In the genomic region with DNA sequence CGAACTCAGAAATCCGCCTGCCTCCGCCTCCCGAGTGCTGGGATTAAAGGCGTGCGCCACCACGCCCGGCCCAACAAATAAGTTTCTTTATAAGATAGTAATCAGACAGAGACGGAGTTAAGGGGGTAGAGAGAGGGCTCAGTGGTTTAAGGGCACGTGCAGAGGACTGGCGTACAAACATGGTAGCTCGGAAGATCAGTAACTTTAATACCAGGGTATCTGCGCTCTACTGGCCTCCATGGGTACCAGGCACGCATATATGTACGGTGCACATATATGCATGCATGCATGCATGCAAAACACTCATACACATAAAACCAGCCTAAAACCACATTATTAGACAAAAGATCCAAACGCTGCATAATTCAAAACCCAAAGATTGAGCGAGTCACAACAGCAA, we compare ENCODE assay signal across 8 mouse cellular contexts. TPM values are rescaled to one million over a fixed set of nuclear protein-coding genes. Genes with fewer than 3 reads are reported as not detected.
A peak's percentile ranks its signal among the peaks of the same experiment; 100 is the strongest.
DNase-seq lines count a peak whose midpoint lies in the region; ATAC-seq and TF ChIP-seq lines count a peak whose summit lies in the region.

No protein-coding gene starts in this region.

- peak overlapping the region; percentile 95 for H3K9ac ChIP-seq in intestine, embryonic 16.5 days (ENCODE audit: low read depth, low read length)

- DNase-seq in cerebellum, adult 9-10 months, result peak; percentile 41
- DNase-seq in cerebellum, postnatal 10 days, result no peak
- no peak for DNase-seq in testis, postnatal 14 days (ENCODE audit: low spot score)
- DNase-seq in urinary bladder, postnatal 14 days (ENCODE audit: low spot score), result no peak
- no peak for DNase-seq in spleen, postnatal 14 days (ENCODE audit: low spot score in 2 of 2)

- 48% methylated on average over 17 of the region's 17 CpGs for WGBS in intestine, embryonic 16.5 days
- 48% methylated on average over 17 of the region's 17 CpGs for WGBS in olfactory bulb, adult 2 months

- no peaks in the 10 kb centered on the region for H3K27me3 ChIP-seq in testis, adult 2 months (ENCODE audit: control insufficient read depth, insufficient read depth, low read length)
- H3K27me3 ChIP-seq in intestine, embryonic 16.5 days (replicated peaks; ENCODE audit: control insufficient read depth, insufficient read depth, low read length), result no peaks in the 10 kb centered on the region

- no peak for TF ChIP-seq POLR2A in testis, adult 2 months (IDR thresholded peaks at IDR 0.05; ENCODE audit: control insufficient read depth, low read depth, low read length)
- TF ChIP-seq POLR2A in olfactory bulb, adult 2 months (IDR thresholded peaks at IDR 0.05; ENCODE audit: insufficient read depth, low read depth, low read length), result no peak

- H3K27ac ChIP-seq in testis, adult 2 months (ENCODE audit: control insufficient read depth, insufficient read depth, low read depth, low read length), result peak overlapping the region; percentile 34
- peak overlapping the region; percentile 99 for H3K27ac ChIP-seq in intestine, embryonic 16.5 days (ENCODE audit: low read length)
- peak overlapping the region; percentile 27; the same call in 1 of the 2 replicates for H3K27ac ChIP-seq in olfactory bulb, adult 2 months (ENCODE audit: insufficient read depth, low read depth, low read length)

- no peaks in the 10 kb centered on the region for H3K36me3 ChIP-seq in testis, adult 2 months (ENCODE audit: control insufficient read depth, insufficient read depth, low read length)
- 0 out of 2 replicates have a peak, but pooled peaks cover 2% of the 10 kb centered on the region for H3K36me3 ChIP-seq in intestine, embryonic 16.5 days (ENCODE audit: control insufficient read depth, insufficient read depth, low read length)

- peaks cover 7% of the 10 kb centered on the region for H3K4me1 ChIP-seq in testis, adult 2 months (ENCODE audit: control insufficient read depth, insufficient read depth, low read length)
- peaks cover 15% of the 10 kb centered on the region for H3K4me1 ChIP-seq in intestine, embryonic 16.5 days (ENCODE audit: control insufficient read depth, insufficient read depth, low read length)
- peaks cover 8% of the 10 kb centered on the region; the same call in 1 of the 2 replicates for H3K4me1 ChIP-seq in olfactory bulb, adult 2 months (ENCODE audit: control insufficient read depth, insufficient read depth, low read length)

- no peaks in the 10 kb centered on the region for H3K9me3 ChIP-seq in intestine, embryonic 16.5 days (ENCODE audit: control insufficient read depth, low read length)

- H3K4me2 ChIP-seq in intestine, embryonic 16.5 days (ENCODE audit: low read depth, low read length), result peak overlapping the region; percentile 67

- peak overlapping the region; percentile 83 for H3K4me3 ChIP-seq in testis, adult 2 months (ENCODE audit: control insufficient read depth, low read depth, low read length)
- H3K4me3 ChIP-seq in intestine, embryonic 16.5 days (ENCODE audit: low read length), result peak overlapping the region; percentile 97
- H3K4me3 ChIP-seq in olfactory bulb, adult 2 months (ENCODE audit: insufficient read depth, low read depth, low read length), result peak overlapping the region; percentile 83

- no peak for TF ChIP-seq CTCF in testis, adult 2 months (IDR thresholded peaks at IDR 0.05; ENCODE audit: control insufficient read depth, insufficient read depth, insufficient replicate concordance, low read depth, low read length)
- TF ChIP-seq CTCF in olfactory bulb, adult 2 months (IDR thresholded peaks at IDR 0.05; ENCODE audit: insufficient read depth, low read depth, low read length), result no peak

- peak; percentile 12; the same call in 1 of the 2 replicates for ATAC-seq in intestine, embryonic 16.5 days

RNA-seq across cellular contexts. Expression of a gene that starts 0.7 kb away (rescaled TPM):
- 6.7 and 7.9 TPM in 2 replicates for polyA plus RNA-seq in testis, adult 2 months (2012; rRNA removed)
- polyA plus RNA-seq in intestine, embryonic 16.5 days (2015; fragmentation: Nextera tagmentation; extraction: Ambion mirVana), result 39.4 and 39.5 TPM in 2 replicates
- polyA plus RNA-seq in olfactory bulb, adult 2 months (2012; ENCODE audit: insufficient read depth, insufficient read length, low replicate concordance, missing spikeins), result not detected in 2 replicates

Comparison
In these comparisons a context has a peak if more than half of its experiments do, and no peak if none do; other contexts are left out.
1. H3K27ac ChIP-seq: peak in every context shown above with its lines; median percentile 99 in intestine, embryonic 16.5 days; 34 in testis, adult 2 months; 27 in olfactory bulb, adult 2 months.